Mouse (Mus musculus): Measurements from ENCODE around the gene Tex29. TPM values are rescaled to one million over a fixed set of nuclear protein-coding genes. Genes with fewer than 3 reads are reported as not detected.
"Not testable (repeated sequence)": the region's sequence is repeated elsewhere in the genome, so short reads cannot be mapped to it uniquely, and the experiment has no call there.

Gene Tex29
- polyA plus RNA-seq, 1 experiment from 2014 or later: not detected

- WGBS: 18% methylated on average over 8 of the region's 8 CpGs
- Histone ChIP-seq H3K4me1 (ENCODE audit: control insufficient read depth, insufficient read depth, low read length) (peaks cover 16% of the 10 kb centered on the region), H3K27me3 (replicated peaks; ENCODE audit: control insufficient read depth, insufficient read depth, low read length) (no peaks in the 10 kb centered on the region), H3K27ac (ENCODE audit: low read depth, low read length) (peak overlapping the region; percentile 77), H3K9me3 (replicated peaks; ENCODE audit: control insufficient read depth, low read length) (no peaks in the 10 kb centered on the region), H3K4me2 (ENCODE audit: low read length) (no peak overlapping the region; the same call in 1 of the 2 replicates), H3K4me3 (ENCODE audit: low read depth, low read length) (no peak overlapping the region), H3K9ac (ENCODE audit: low read length) (no peak overlapping the region), H3K36me3 (ENCODE audit: control insufficient read depth, insufficient read depth, low read length) (no peaks in the 10 kb centered on the region; the same call in 1 of the 2 replicates)
- peak; percentile 73 for ATAC-seq
- DNase-seq (ENCODE audit: low spot score): peak; percentile 81
These were observed 1.3 kb downstream of the Tex29 start for GRCm38 (mm10) chr8:11841571-11841970.

- H3K36me3 ChIP-seq (ENCODE audit: control insufficient read depth, insufficient read depth, low read length): no peaks in the 10 kb centered on the region
- no peaks in the 10 kb centered on the region for H3K9me3 ChIP-seq (replicated peaks; ENCODE audit: control insufficient read depth, low read length)
- DNase-seq (ENCODE audit: low spot score): no peak
- H3K4me2 ChIP-seq (ENCODE audit: low read length): no peak overlapping the region
- no peaks in the 10 kb centered on the region for H3K27me3 ChIP-seq (replicated peaks; ENCODE audit: control insufficient read depth, insufficient read depth, low read length)
- no peak overlapping the region for H3K27ac ChIP-seq (ENCODE audit: low read depth, low read length)
- no peak for ATAC-seq
- 86% methylated on average over 8 of the region's 8 CpGs for WGBS
- H3K9ac ChIP-seq (ENCODE audit: low read length): no peak overlapping the region
- H3K4me1 ChIP-seq (ENCODE audit: control insufficient read depth, insufficient read depth, low read length): peaks cover 16% of the 10 kb centered on the region
- no peak overlapping the region for H3K4me3 ChIP-seq (ENCODE audit: low read depth, low read length)
These were observed 2.5 kb downstream of the Tex29 start for GRCm38 (mm10) chr8:11842757-11843156.

- no peaks in the 10 kb centered on the region for H3K27me3 ChIP-seq (replicated peaks; ENCODE audit: control insufficient read depth, insufficient read depth, low read length)
- no peak overlapping the region for H3K9ac ChIP-seq (ENCODE audit: low read length)
- 56% methylated on average over 13 of the region's 13 CpGs for WGBS
- H3K27ac ChIP-seq (ENCODE audit: low read depth, low read length): no peak overlapping the region; the same call in 1 of the 2 replicates
- H3K4me2 ChIP-seq (ENCODE audit: low read length): no peak overlapping the region
- no peaks in the 10 kb centered on the region for H3K36me3 ChIP-seq (ENCODE audit: control insufficient read depth, insufficient read depth, low read length)
- no peaks in the 10 kb centered on the region for H3K9me3 ChIP-seq (replicated peaks; ENCODE audit: control insufficient read depth, low read length)
- H3K4me3 ChIP-seq (ENCODE audit: low read depth, low read length): no peak overlapping the region
- DNase-seq (ENCODE audit: low spot score): peak; percentile 55
- peaks cover 16% of the 10 kb centered on the region for H3K4me1 ChIP-seq (ENCODE audit: control insufficient read depth, insufficient read depth, low read length)
- ATAC-seq: 0 out of 2 replicates have a peak, but pooled peaks have one; percentile 41
These were observed 3.5 kb downstream of the Tex29 start for GRCm38 (mm10) chr8:11843677-11844315.

- ATAC-seq (peak; percentile 12; the same call in 1 of the 2 replicates), DNase-seq (ENCODE audit: low spot score) (no peak)
- Histone ChIP-seq H3K4me2 (ENCODE audit: low read length) (no peak overlapping the region), H3K9me3 (replicated peaks; ENCODE audit: control insufficient read depth, low read length) (no peaks in the 10 kb centered on the region), H3K9ac (ENCODE audit: low read length) (no peak overlapping the region), H3K27me3 (replicated peaks; ENCODE audit: control insufficient read depth, insufficient read depth, low read length) (no peaks in the 10 kb centered on the region), H3K4me1 (ENCODE audit: control insufficient read depth, insufficient read depth, low read length) (peaks cover 16% of the 10 kb centered on the region), H3K27ac (ENCODE audit: low read depth, low read length) (no peak overlapping the region; the same call in 1 of the 2 replicates), H3K36me3 (ENCODE audit: control insufficient read depth, insufficient read depth, low read length) (no peaks in the 10 kb centered on the region), H3K4me3 (ENCODE audit: low read depth, low read length) (no peak overlapping the region)
- 90% methylated on average over 7 of the region's 7 CpGs for WGBS
These were observed 4.0 kb downstream of the Tex29 start for GRCm38 (mm10) chr8:11844316-11844685.

GRCm38 (mm10) chr8:11846807-11847206 lies 6.5 kb downstream of the Tex29 start:
- Histone ChIP-seq H3K9ac (ENCODE audit: low read length) (no peak overlapping the region), H3K27ac (ENCODE audit: low read depth, low read length) (no peak overlapping the region), H3K4me2 (ENCODE audit: low read length) (no peak overlapping the region), H3K36me3 (ENCODE audit: control insufficient read depth, insufficient read depth, low read length) (no peaks in the 10 kb centered on the region), H3K27me3 (replicated peaks; ENCODE audit: control insufficient read depth, insufficient read depth, low read length) (no peaks in the 10 kb centered on the region), H3K4me1 (ENCODE audit: control insufficient read depth, insufficient read depth, low read length) (peaks cover 5% of the 10 kb centered on the region), H3K4me3 (ENCODE audit: low read depth, low read length) (no peak overlapping the region), H3K9me3 (replicated peaks; ENCODE audit: control insufficient read depth, low read length) (no peaks in the 10 kb centered on the region)
- 94% methylated on average over 6 of the region's 6 CpGs for WGBS
- no peak for ATAC-seq
- no peak for DNase-seq (ENCODE audit: low spot score)

GRCm38 (mm10) chr8:11867832-11868231 lies 27.6 kb downstream of the Tex29 start:
- Histone ChIP-seq H3K4me3 (ENCODE audit: low read depth, low read length) (no peak overlapping the region), H3K27me3 (replicated peaks; ENCODE audit: control insufficient read depth, insufficient read depth, low read length) (no peaks in the 10 kb centered on the region), H3K27ac (ENCODE audit: low read depth, low read length) (no peak overlapping the region), H3K9ac (ENCODE audit: low read length) (no peak overlapping the region), H3K4me1 (ENCODE audit: control insufficient read depth, insufficient read depth, low read length) (no peaks in the 10 kb centered on the region), H3K36me3 (ENCODE audit: control insufficient read depth, insufficient read depth, low read length) (no peaks in the 10 kb centered on the region), H3K4me2 (ENCODE audit: low read length) (no peak overlapping the region), H3K9me3 (replicated peaks; ENCODE audit: control insufficient read depth, low read length) (no peaks in the 10 kb centered on the region)
- no peak for ATAC-seq
- DNase-seq (ENCODE audit: low spot score): no peak

- H3K27ac ChIP-seq (ENCODE audit: low read depth, low read length); DNase-seq (ENCODE audit: low spot score): not testable (repeated sequence)
- 93% methylated on average over 6 of the region's 6 CpGs for WGBS
These were observed 34.0 kb downstream of the Tex29 start for GRCm38 (mm10) chr8:11874227-11874626.

GRCm38 (mm10) chr8:11884646-11885045 lies 44.4 kb downstream of the Tex29 start:
- H3K9me3 ChIP-seq (replicated peaks; ENCODE audit: control insufficient read depth, low read length): peaks cover 3% of the 10 kb centered on the region; the same call in 1 of the 2 replicates
- no peak for ATAC-seq
- H3K4me2 ChIP-seq (ENCODE audit: low read length): no peak overlapping the region
- H3K9ac ChIP-seq (ENCODE audit: low read length): no peak overlapping the region
- no peak overlapping the region for H3K4me3 ChIP-seq (ENCODE audit: low read depth, low read length)
- whole genome bisulfite sequencing: 99% methylated on average over 3 of the region's 3 CpGs
- H3K4me1 ChIP-seq (ENCODE audit: control insufficient read depth, insufficient read depth, low read length): peaks cover 22% of the 10 kb centered on the region
- no peak for DNase-seq (ENCODE audit: low spot score)
- H3K27me3 ChIP-seq (replicated peaks; ENCODE audit: control insufficient read depth, insufficient read depth, low read length): no peaks in the 10 kb centered on the region
- no peaks in the 10 kb centered on the region for H3K36me3 ChIP-seq (ENCODE audit: control insufficient read depth, insufficient read depth, low read length)
- no peak overlapping the region for H3K27ac ChIP-seq (ENCODE audit: low read depth, low read length)

More at GRCm38 (mm10) chr8:11874227-11874626, 34.0 kb downstream of the Tex29 start:
- H3K4me2 ChIP-seq (ENCODE audit: low read length); H3K9me3 ChIP-seq (replicated peaks; ENCODE audit: control insufficient read depth, low read length); H3K9ac ChIP-seq (ENCODE audit: low read length); H3K4me1 ChIP-seq (ENCODE audit: control insufficient read depth, insufficient read depth, low read length); ATAC-seq; H3K4me3 ChIP-seq (ENCODE audit: low read depth, low read length); H3K36me3 ChIP-seq (ENCODE audit: control insufficient read depth, insufficient read depth, low read length); H3K27me3 ChIP-seq (replicated peaks; ENCODE audit: control insufficient read depth, insufficient read depth, low read length): not testable (repeated sequence)

- peak overlapping the region; percentile 22; the same call in 1 of the 2 replicates for H3K9ac ChIP-seq (ENCODE audit: low read length)
- no peak overlapping the region for H3K4me2 ChIP-seq (ENCODE audit: low read length)
- no peaks in the 10 kb centered on the region for H3K27me3 ChIP-seq (replicated peaks; ENCODE audit: control insufficient read depth, insufficient read depth, low read length)
- ATAC-seq: peak; percentile 84
- 28% methylated on average over 12 of the region's 12 CpGs for WGBS
- no peak overlapping the region for H3K4me3 ChIP-seq (ENCODE audit: low read depth, low read length)
- H3K9me3 ChIP-seq (replicated peaks; ENCODE audit: control insufficient read depth, low read length): peaks cover 3% of the 10 kb centered on the region; the same call in 1 of the 2 replicates
- peak; percentile 82 for DNase-seq (ENCODE audit: low spot score)
- peak overlapping the region; percentile 77 for H3K27ac ChIP-seq (ENCODE audit: low read depth, low read length)
- H3K4me1 ChIP-seq (ENCODE audit: control insufficient read depth, insufficient read depth, low read length): peaks cover 22% of the 10 kb centered on the region
- H3K36me3 ChIP-seq (ENCODE audit: control insufficient read depth, insufficient read depth, low read length): no peaks in the 10 kb centered on the region
These were observed 45.8 kb downstream of the Tex29 start for GRCm38 (mm10) chr8:11885881-11886699.
